Mouse (Mus musculus): ENCODE results near the gene Sstr5. TPM values are rescaled to one million over a fixed set of nuclear protein-coding genes. Genes with fewer than 3 reads are reported as not detected.
A peak's percentile ranks its signal among the peaks of the same experiment; 100 is the strongest.

Sstr5 gene
- polyA plus RNA-seq, 1 experiment from 2014 or later: 0.36 TPM

GRCm38 (mm10) chr17:25482092-25482491 is 15.0 kb downstream of the Sstr5 start:
- no peak overlapping the region for H3K4me2 ChIP-seq (ENCODE audit: low read length)
- H3K9ac ChIP-seq (replicated peaks; ENCODE audit: low read length): no peak overlapping the region
- WGBS: 92% methylated on average over 6 of the region's 6 CpGs
- H3K27ac ChIP-seq (replicated peaks; ENCODE audit: low read depth, low read length): no peak overlapping the region
- ATAC-seq (ENCODE audit: low FRiP score, low TSS enrichment): no peak
- no peaks in the 10 kb centered on the region for H3K4me1 ChIP-seq (ENCODE audit: control insufficient read depth, insufficient read depth, low read length)
- no peaks in the 10 kb centered on the region for H3K36me3 ChIP-seq (ENCODE audit: control insufficient read depth, insufficient read depth, low read length)
- H3K9me3 ChIP-seq (ENCODE audit: control insufficient read depth, low read length): no peaks in the 10 kb centered on the region
- no peak for DNase-seq
- no peaks in the 10 kb centered on the region for H3K27me3 ChIP-seq (ENCODE audit: control insufficient read depth, insufficient read depth, low read length)
- no peak overlapping the region for H3K4me3 ChIP-seq (replicated peaks; ENCODE audit: low read depth, low read length)

- H3K4me3 ChIP-seq (replicated peaks; ENCODE audit: low read depth, low read length): no peak overlapping the region
- DNase-seq (no peak), ATAC-seq (ENCODE audit: low FRiP score, low TSS enrichment) (no peak)
- no peaks in the 10 kb centered on the region for H3K9me3 ChIP-seq (ENCODE audit: control insufficient read depth, low read length)
- 64% methylated on average over 4 of the region's 4 CpGs for WGBS
- no peaks in the 10 kb centered on the region for H3K27me3 ChIP-seq (ENCODE audit: control insufficient read depth, insufficient read depth, low read length)
- no peak overlapping the region for H3K4me2 ChIP-seq (ENCODE audit: low read length)
- H3K27ac ChIP-seq (replicated peaks; ENCODE audit: low read depth, low read length): no peak overlapping the region
- H3K9ac ChIP-seq (replicated peaks; ENCODE audit: low read length): no peak overlapping the region
- H3K4me1 ChIP-seq (ENCODE audit: control insufficient read depth, insufficient read depth, low read length): no peaks in the 10 kb centered on the region
- H3K36me3 ChIP-seq (ENCODE audit: control insufficient read depth, insufficient read depth, low read length): no peaks in the 10 kb centered on the region
These were observed 16.3 kb downstream of the Sstr5 start for GRCm38 (mm10) chr17:25480820-25481219.

- Histone ChIP-seq H3K9me3 (ENCODE audit: control insufficient read depth, low read length) (no peaks in the 10 kb centered on the region), H3K27me3 (ENCODE audit: control insufficient read depth, insufficient read depth, low read length) (peaks cover 6% of the 10 kb centered on the region), H3K4me2 (ENCODE audit: low read length) (no peak overlapping the region), H3K4me3 (replicated peaks; ENCODE audit: low read depth, low read length) (no peak overlapping the region), H3K9ac (replicated peaks; ENCODE audit: low read length) (no peak overlapping the region), H3K4me1 (ENCODE audit: control insufficient read depth, insufficient read depth, low read length) (no peaks in the 10 kb centered on the region), H3K36me3 (ENCODE audit: control insufficient read depth, insufficient read depth, low read length) (no peaks in the 10 kb centered on the region), H3K27ac (replicated peaks; ENCODE audit: low read depth, low read length) (no peak overlapping the region)
- no peak for DNase-seq
- ATAC-seq (ENCODE audit: low FRiP score, low TSS enrichment): no peak
- 44% methylated on average over 8 of the region's 8 CpGs for WGBS
These were observed 16.9 kb downstream of the Sstr5 start for GRCm38 (mm10) chr17:25480152-25480551.

- Histone ChIP-seq H3K27me3 (ENCODE audit: control insufficient read depth, insufficient read depth, low read length) (peaks cover 15% of the 10 kb centered on the region), H3K4me1 (ENCODE audit: control insufficient read depth, insufficient read depth, low read length) (0 out of 2 replicates have a peak, but pooled peaks cover 4% of the 10 kb centered on the region), H3K27ac (replicated peaks; ENCODE audit: low read depth, low read length) (no peak overlapping the region), H3K4me2 (ENCODE audit: low read length) (no peak overlapping the region), H3K9me3 (ENCODE audit: control insufficient read depth, low read length) (no peaks in the 10 kb centered on the region), H3K9ac (replicated peaks; ENCODE audit: low read length) (no peak overlapping the region), H3K36me3 (ENCODE audit: control insufficient read depth, insufficient read depth, low read length) (no peaks in the 10 kb centered on the region), H3K4me3 (replicated peaks; ENCODE audit: low read depth, low read length) (no peak overlapping the region)
- DNase-seq (peak; percentile 91), ATAC-seq (ENCODE audit: low FRiP score, low TSS enrichment) (no peak)
- 39% methylated on average over 19 of the region's 19 CpGs for WGBS
These were observed 20.9 kb downstream of the Sstr5 start for GRCm38 (mm10) chr17:25475946-25476744.

GRCm38 (mm10) chr17:25474330-25475077 is 22.6 kb downstream of the Sstr5 start:
- peak overlapping the region; percentile 18 for H3K4me3 ChIP-seq (replicated peaks; ENCODE audit: low read depth, low read length)
- 0 out of 2 replicates have a peak overlapping the region, but pooled peaks have one; percentile 0 for H3K9ac ChIP-seq (replicated peaks; ENCODE audit: low read length)
- WGBS: 2% methylated on average over 38 of the region's 38 CpGs
- peak; percentile 78 for DNase-seq
- H3K36me3 ChIP-seq (ENCODE audit: control insufficient read depth, insufficient read depth, low read length): no peaks in the 10 kb centered on the region
- peak overlapping the region; percentile 50 for H3K4me2 ChIP-seq (ENCODE audit: low read length)
- peaks cover 15% of the 10 kb centered on the region for H3K27me3 ChIP-seq (ENCODE audit: control insufficient read depth, insufficient read depth, low read length)
- no peaks in the 10 kb centered on the region for H3K9me3 ChIP-seq (ENCODE audit: control insufficient read depth, low read length)
- H3K27ac ChIP-seq (replicated peaks; ENCODE audit: low read depth, low read length): no peak overlapping the region
- 0 out of 2 replicates have a peak, but pooled peaks cover 4% of the 10 kb centered on the region for H3K4me1 ChIP-seq (ENCODE audit: control insufficient read depth, insufficient read depth, low read length)
- peak; percentile 29; the same call in 1 of the 2 replicates for ATAC-seq (ENCODE audit: low FRiP score, low TSS enrichment)

GRCm38 (mm10) chr17:25472044-25472443 is 25.0 kb downstream of the Sstr5 start:
- no peak for ATAC-seq (ENCODE audit: low FRiP score, low TSS enrichment)
- H3K4me3 ChIP-seq (replicated peaks; ENCODE audit: low read depth, low read length): no peak overlapping the region
- H3K4me2 ChIP-seq (ENCODE audit: low read length): no peak overlapping the region
- H3K36me3 ChIP-seq (ENCODE audit: control insufficient read depth, insufficient read depth, low read length): no peaks in the 10 kb centered on the region
- 52% methylated on average over 14 of the region's 14 CpGs for WGBS
- H3K27me3 ChIP-seq (ENCODE audit: control insufficient read depth, insufficient read depth, low read length): peaks cover 15% of the 10 kb centered on the region
- H3K4me1 ChIP-seq (ENCODE audit: control insufficient read depth, insufficient read depth, low read length): 0 out of 2 replicates have a peak, but pooled peaks cover 4% of the 10 kb centered on the region
- DNase-seq: no peak
- H3K27ac ChIP-seq (replicated peaks; ENCODE audit: low read depth, low read length): no peak overlapping the region
- H3K9ac ChIP-seq (replicated peaks; ENCODE audit: low read length): no peak overlapping the region
- no peaks in the 10 kb centered on the region for H3K9me3 ChIP-seq (ENCODE audit: control insufficient read depth, low read length)

GRCm38 (mm10) chr17:25471418-25471817 is 25.7 kb downstream of the Sstr5 start:
- H3K9ac ChIP-seq (replicated peaks; ENCODE audit: low read length): no peak overlapping the region; the same call in 1 of the 2 replicates
- ATAC-seq (ENCODE audit: low FRiP score, low TSS enrichment) (no peak), DNase-seq (peak; percentile 27)
- H3K27ac ChIP-seq (replicated peaks; ENCODE audit: low read depth, low read length): no peak overlapping the region
- 0 out of 2 replicates have a peak, but pooled peaks cover 4% of the 10 kb centered on the region for H3K4me1 ChIP-seq (ENCODE audit: control insufficient read depth, insufficient read depth, low read length)
- no peak overlapping the region for H3K4me3 ChIP-seq (replicated peaks; ENCODE audit: low read depth, low read length)
- WGBS: 35% methylated on average over 8 of the region's 8 CpGs
- no peak overlapping the region for H3K4me2 ChIP-seq (ENCODE audit: low read length)
- no peaks in the 10 kb centered on the region for H3K9me3 ChIP-seq (ENCODE audit: control insufficient read depth, low read length)
- H3K36me3 ChIP-seq (ENCODE audit: control insufficient read depth, insufficient read depth, low read length): no peaks in the 10 kb centered on the region
- peaks cover 15% of the 10 kb centered on the region for H3K27me3 ChIP-seq (ENCODE audit: control insufficient read depth, insufficient read depth, low read length)

GRCm38 (mm10) chr17:25469798-25470197 is 27.3 kb downstream of the Sstr5 start:
- ATAC-seq (ENCODE audit: low FRiP score, low TSS enrichment) (peak; percentile 53; the same call in 1 of the 2 replicates), DNase-seq (peak; percentile 91)
- no peaks in the 10 kb centered on the region for H3K36me3 ChIP-seq (ENCODE audit: control insufficient read depth, insufficient read depth, low read length)
- H3K4me2 ChIP-seq (ENCODE audit: low read length): no peak overlapping the region
- 0 out of 2 replicates have a peak, but pooled peaks cover 3% of the 10 kb centered on the region for H3K4me1 ChIP-seq (ENCODE audit: control insufficient read depth, insufficient read depth, low read length)
- peaks cover 5% of the 10 kb centered on the region for H3K27me3 ChIP-seq (ENCODE audit: control insufficient read depth, insufficient read depth, low read length)
- no peak overlapping the region for H3K27ac ChIP-seq (replicated peaks; ENCODE audit: low read depth, low read length)
- WGBS: 35% methylated on average over 8 of the region's 8 CpGs
- no peaks in the 10 kb centered on the region for H3K9me3 ChIP-seq (ENCODE audit: control insufficient read depth, low read length)
- no peak overlapping the region for H3K4me3 ChIP-seq (replicated peaks; ENCODE audit: low read depth, low read length)
- no peak overlapping the region for H3K9ac ChIP-seq (replicated peaks; ENCODE audit: low read length)
